In the genomic region with DNA sequence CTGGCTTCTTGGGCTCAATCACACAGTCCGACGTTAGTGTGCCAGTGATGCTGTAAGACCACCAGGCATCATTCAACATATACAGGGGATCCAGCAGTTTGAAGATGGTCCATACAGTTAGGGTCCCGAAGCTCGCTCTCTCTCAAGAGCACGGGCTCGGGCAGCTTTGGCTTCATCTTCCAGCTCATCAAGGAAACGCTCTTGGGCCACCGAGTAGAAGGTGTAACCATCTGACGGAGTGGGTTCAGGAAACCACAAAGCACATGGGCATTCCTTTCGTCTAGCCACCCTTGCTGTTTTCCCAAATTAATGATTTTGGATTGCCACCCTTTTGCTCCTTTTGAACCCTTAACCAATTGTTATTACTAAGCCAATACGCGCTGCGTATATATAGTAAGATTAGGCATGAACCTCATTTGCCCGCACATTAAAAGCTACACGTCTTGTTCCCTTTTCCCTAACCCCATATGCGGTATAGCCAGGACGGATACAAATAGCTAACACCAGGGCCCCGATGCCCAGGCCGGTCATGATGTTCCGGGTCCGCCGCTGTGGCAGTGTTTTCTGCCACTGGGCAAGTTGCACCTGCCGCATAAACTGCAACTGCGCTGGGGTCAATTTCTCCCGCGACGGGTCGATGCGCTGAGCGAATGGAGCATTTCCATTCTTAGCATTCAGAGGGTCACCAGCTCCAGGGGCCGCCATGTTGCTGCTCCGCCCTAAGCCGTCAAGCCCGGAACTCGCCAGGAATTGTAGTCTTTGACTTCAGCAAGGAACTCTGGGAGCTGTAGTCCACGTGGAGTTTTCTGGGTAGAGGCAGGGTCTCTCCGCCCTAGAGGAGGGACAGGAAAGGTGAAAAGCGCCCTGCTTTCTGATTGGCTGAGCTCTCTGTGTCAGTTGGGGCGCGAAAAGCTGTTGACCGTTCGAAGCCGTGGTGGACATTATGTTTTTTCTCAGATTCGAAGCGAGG, we compare ENCODE assay signal across 8 mouse cellular contexts. TPM values are rescaled to one million over a fixed set of nuclear protein-coding genes. Genes with fewer than 3 reads are reported as not detected.
A peak's percentile ranks its signal among the peaks of the same experiment; 100 is the strongest.
DNase-seq lines count a peak whose midpoint lies in the region; ATAC-seq and TF ChIP-seq lines count a peak whose summit lies in the region.

A gene (plus strand): TSS at position 790 of the 970 bp plus-strand sequence.
A gene (minus strand): TSS at position 892 of the 970 bp plus-strand sequence.

- peak; percentile 100 for ATAC-seq in forebrain, postnatal 0 days
- ATAC-seq in neutrophil, adult 5-6 weeks (ENCODE audit: extremely low read depth, insufficient number of reproducible peaks, low FRiP score, poor library complexity, severe bottlenecking) = peak; percentile 88

- no peak for TF ChIP-seq CTCF in cerebellum, adult 2 months (IDR thresholded peaks at IDR 0.05; ENCODE audit: borderline replicate concordance, insufficient read depth, low read depth, low read length)
- peak; percentile 36 for TF ChIP-seq CTCF in forebrain, postnatal 0 days (IDR thresholded peaks at IDR 0.05; ENCODE audit: low read depth)
- peak; percentile 46; the same call in 1 of the 2 replicates for TF ChIP-seq CTCF in layer of hippocampus, adult 2 months (conservative IDR thresholded peaks at IDR 0.05)
- no peak for TF ChIP-seq CTCF in lung, adult 2 months (IDR thresholded peaks at IDR 0.05; ENCODE audit: insufficient read depth, low read length)

- 6% methylated on average over 45 of the region's 45 CpGs for WGBS in cerebellum, adult 2 months
- 11% methylated on average over 45 of the region's 45 CpGs for whole genome bisulfite sequencing in forebrain, postnatal 0 days
- WGBS in lung, adult 2 months = 7% methylated on average over 45 of the region's 45 CpGs

- no peaks in the 10 kb centered on the region for H3K27me3 ChIP-seq in cerebellum, adult 2 months (ENCODE audit: control insufficient read depth, insufficient read depth, low read length)
- H3K27me3 ChIP-seq in forebrain, postnatal 0 days (ENCODE audit: insufficient read depth, low read length) = no peaks in the 10 kb centered on the region

- peaks cover 14% of the 10 kb centered on the region for H3K4me1 ChIP-seq in cerebellum, adult 2 months (ENCODE audit: control insufficient read depth, insufficient read depth, low read length)
- H3K4me1 ChIP-seq in forebrain, postnatal 0 days (ENCODE audit: insufficient read depth) = peaks cover 12% of the 10 kb centered on the region
- H3K4me1 ChIP-seq in lung, adult 2 months (ENCODE audit: control insufficient read depth, insufficient read depth, low read length) = peaks cover 9% of the 10 kb centered on the region; the same call in 1 of the 2 replicates

- peak; percentile 84 for DNase-seq in MN1 (ENCODE audit: low spot score)
- DNase-seq in cerebellum, adult 2 months = peak; percentile 84 to 90
- DNase-seq in forebrain, postnatal 0 days = peak; percentile 92
- peak; percentile 85 for DNase-seq in heart, postnatal 4 days
- DNase-seq in layer of hippocampus, adult 2 months (ENCODE audit: low spot score in 2 of 2) = peak; percentile 85 to 91
- peak; percentile 82 for DNase-seq in lung, adult 2 months
- peak; percentile 92 for DNase-seq in testis, postnatal 14 days (ENCODE audit: low spot score)

- peak within 1 kb of the TSS; percentile 91 for H3K4me3 ChIP-seq in cerebellum, adult 2 months (replicated peaks; ENCODE audit: insufficient read depth, low read depth, low read length)
- H3K4me3 ChIP-seq in forebrain, postnatal 0 days (ENCODE audit: low read depth, low read length) = peak within 1 kb of the TSS; percentile 58
- H3K4me3 ChIP-seq in layer of hippocampus, adult 2 months = peak within 1 kb of the TSS; percentile 86
- peak within 1 kb of the TSS; percentile 97 for H3K4me3 ChIP-seq in lung, adult 2 months (replicated peaks; ENCODE audit: extremely low read depth, low read depth, low read length)

- H3K9ac ChIP-seq in forebrain, postnatal 0 days = peak within 1 kb of the TSS; percentile 67

- H3K36me3 ChIP-seq in forebrain, postnatal 0 days (ENCODE audit: insufficient read depth) = no peaks in the 10 kb centered on the region

- H3K4me2 ChIP-seq in forebrain, postnatal 0 days (ENCODE audit: low read depth) = peak within 1 kb of the TSS; percentile 80

- H3K27ac ChIP-seq in cerebellum, adult 2 months (ENCODE audit: insufficient read depth, low read length) = peak within 1 kb of the TSS; percentile 64; the same call in 1 of the 2 replicates
- peak within 1 kb of the TSS; percentile 42 for H3K27ac ChIP-seq in forebrain, postnatal 0 days (ENCODE audit: low read depth, low read length)
- H3K27ac ChIP-seq in layer of hippocampus, adult 2 months = peak within 1 kb of the TSS; percentile 96

- TF ChIP-seq POLR2A in cerebellum, adult 2 months (IDR thresholded peaks at IDR 0.05; ENCODE audit: borderline replicate concordance, insufficient read depth, low read length) = peak; percentile 81; the same call in 1 of the 2 replicates
- peak; percentile 84; the same call in 1 of the 2 replicates for TF ChIP-seq POLR2A in lung, adult 2 months (IDR thresholded peaks at IDR 0.05; ENCODE audit: borderline replicate concordance, extremely low read depth, low read depth, low read length)

- no peaks in the 10 kb centered on the region for H3K9me3 ChIP-seq in forebrain, postnatal 0 days (ENCODE audit: low read length)

RNA-seq across cellular contexts. Expression of the first gene that starts in this region (rescaled TPM):
- 0.65 TPM in 2 replicates for polyA plus RNA-seq in cerebellum, adult 2 months (2012; rRNA removed)
- 0.10 and 0.15 TPM in 2 replicates for total RNA-seq in forebrain, postnatal 0 days (2014; rRNA removed)
- polyA plus RNA-seq in forebrain, postnatal 0 days (2015; fragmentation: Nextera tagmentation; extraction: Ambion mirVana) = 0.36 and 0.61 TPM in 2 replicates
- under 1 TPM; 0.41 to 0.47 TPM for total RNA-seq in heart, postnatal 4 days (2021)
- under 1 TPM; 0.29 to 0.56 TPM for total RNA-seq in layer of hippocampus, adult 2 months (2021)
- polyA plus RNA-seq in lung, adult 2 months (2012; rRNA removed) = 0.22 and 0.59 TPM in 2 replicates
- 0.49 and 0.81 TPM in 2 replicates for total RNA-seq in neutrophil, adult 5-6 weeks (2017)

RNA-seq across cellular contexts. Expression of the second gene that starts in this region (rescaled TPM):
- polyA plus RNA-seq in cerebellum, adult 2 months (2012; rRNA removed) = 174 and 218 TPM in 2 replicates
- total RNA-seq in forebrain, postnatal 0 days (2014; rRNA removed) = 110 and 140 TPM in 2 replicates
- 208 and 233 TPM in 2 replicates for polyA plus RNA-seq in forebrain, postnatal 0 days (2015; fragmentation: Nextera tagmentation; extraction: Ambion mirVana)
- 10 to 100 TPM; 86.3 to 90.1 TPM for total RNA-seq in heart, postnatal 4 days (2021)
- 100 to 1,000 TPM in 1 of 2 experiments, 10 to 100 TPM in 1; 95.5 to 108 TPM for total RNA-seq in layer of hippocampus, adult 2 months (2021)
- polyA plus RNA-seq in lung, adult 2 months (2012; rRNA removed) = 194 and 283 TPM in 2 replicates
- total RNA-seq in neutrophil, adult 5-6 weeks (2017) = 14.9 and 17.7 TPM in 2 replicates

Comparison
In these comparisons a context has a peak if more than half of its experiments do, and no peak if none do; other contexts are left out.
1. Peak in every context shown above with its lines: DNase-seq, ATAC-seq, H3K4me3 ChIP-seq and H3K27ac ChIP-seq.
2. H3K27ac ChIP-seq: peak in every context shown above with its lines; median percentile 96 in layer of hippocampus, adult 2 months; 64 in cerebellum, adult 2 months; 42 in forebrain, postnatal 0 days.
3. CTCF ChIP-seq: peak in forebrain, postnatal 0 days (single experiment) and layer of hippocampus, adult 2 months (single experiment); none in cerebellum, adult 2 months (single experiment) and lung, adult 2 months (single experiment).